Mouse (Mus musculus): ENCODE measurements around the gene Tmem221. TPM values are rescaled to one million over a fixed set of nuclear protein-coding genes. Genes with fewer than 3 reads are reported as not detected.

The Tmem221 gene
- polyA plus RNA-seq, 1 experiment from 2014 or later = 13.0 TPM

DNA sequence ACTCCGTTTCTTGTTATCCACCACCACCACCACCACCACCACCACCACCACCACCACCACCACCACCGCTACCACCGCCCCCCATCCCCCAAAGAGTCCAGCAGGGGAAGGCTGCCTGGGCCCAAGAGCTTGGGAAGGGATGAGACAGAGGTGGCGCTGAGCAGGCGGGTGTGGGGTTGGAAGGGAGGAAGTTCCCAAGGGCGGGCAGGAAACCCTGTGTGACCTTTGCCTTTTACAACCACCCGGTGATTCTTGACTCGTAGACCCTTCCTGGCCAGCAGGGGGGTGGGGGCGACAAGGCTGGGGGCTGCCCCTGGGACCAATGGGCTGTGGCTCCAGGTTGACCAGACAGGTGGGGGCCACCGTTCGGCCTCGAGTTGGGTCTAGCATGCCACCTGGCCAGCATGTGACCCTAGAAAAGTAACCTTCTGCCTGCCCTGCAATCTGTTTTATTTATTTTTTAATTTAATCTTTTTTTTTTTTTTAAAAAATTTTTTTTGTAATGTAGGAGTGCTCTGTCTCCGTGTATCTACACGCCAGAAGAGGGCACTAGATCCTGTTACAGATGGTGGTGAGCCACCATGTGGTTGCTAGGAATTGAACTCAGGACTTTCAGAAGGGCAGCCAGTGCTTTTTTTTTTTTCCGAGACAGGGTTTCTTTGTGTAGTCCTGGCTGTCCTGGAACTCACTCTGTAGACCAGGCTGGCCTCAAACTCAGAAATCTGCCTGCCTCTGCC is 45.5 kb downstream of the Tmem221 start:
- DNase-seq (ENCODE audit: low spot score) = no peak

GRCm38 (mm10) chr8:71511644-71512043 is 47.0 kb downstream of the Tmem221 start, which contains the start of gene Plvap:
Gene Plvap, minus strand, starts transcription at chr8:71511752.
- no peak for DNase-seq (ENCODE audit: low spot score)

- DNase-seq (ENCODE audit: low spot score) = no peak
Observed at GRCm38 (mm10) chr8:71509316-71509715, 49.4 kb downstream of the Tmem221 start.

DNA sequence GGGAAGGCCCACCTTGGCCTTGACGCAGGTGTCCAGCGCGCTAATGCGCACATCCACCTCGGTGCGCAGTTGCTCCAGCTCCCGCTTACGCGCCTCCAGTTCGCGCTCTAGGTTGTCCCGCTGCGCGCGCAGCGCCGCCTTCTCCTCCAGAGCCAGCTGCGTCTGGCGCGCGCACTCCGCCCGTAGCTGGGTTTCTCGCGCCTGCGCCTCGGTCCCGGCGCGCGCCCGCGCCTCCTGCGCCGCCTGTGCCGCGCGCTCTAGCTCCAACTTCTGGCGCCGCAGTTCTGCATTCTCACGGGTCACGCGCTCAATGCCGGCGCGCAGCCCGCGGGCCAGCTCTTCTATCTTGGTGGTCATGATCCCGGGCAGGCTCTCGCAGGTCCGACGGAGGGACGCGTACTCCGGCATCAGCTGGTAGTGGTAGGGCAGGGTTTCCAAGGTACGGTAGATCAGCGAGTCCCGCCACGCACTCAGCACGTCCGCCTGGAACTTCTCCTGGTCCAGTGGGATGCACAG is 51.0 kb downstream of the Tmem221 start:
- peak; percentile 88 for DNase-seq (ENCODE audit: low spot score)

- no peak for DNase-seq (ENCODE audit: low spot score)
Observed at GRCm38 (mm10) chr8:71505979-71506378, 52.7 kb downstream of the Tmem221 start.

DNA sequence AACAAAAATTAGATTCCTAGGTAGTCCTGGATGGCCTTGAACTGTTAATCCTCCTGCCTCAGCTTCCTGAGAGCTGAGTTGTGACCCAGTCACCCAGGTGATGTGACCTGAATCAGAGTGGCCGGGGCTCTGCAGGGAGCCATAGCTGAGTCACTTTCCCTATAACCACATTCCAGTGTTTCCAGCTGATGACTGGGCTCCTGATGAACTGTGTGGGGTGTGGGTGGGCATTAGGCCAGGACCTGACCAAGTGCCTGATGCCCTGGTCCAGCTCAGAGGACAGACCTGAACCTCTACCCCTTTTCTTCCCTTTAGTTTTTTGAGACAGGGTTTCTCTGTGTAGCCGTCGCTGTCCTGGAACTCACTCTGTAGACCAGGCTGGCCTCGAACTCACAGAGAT is 53.3 kb downstream of the Tmem221 start:
- no peak for DNase-seq (ENCODE audit: low spot score)

DNA sequence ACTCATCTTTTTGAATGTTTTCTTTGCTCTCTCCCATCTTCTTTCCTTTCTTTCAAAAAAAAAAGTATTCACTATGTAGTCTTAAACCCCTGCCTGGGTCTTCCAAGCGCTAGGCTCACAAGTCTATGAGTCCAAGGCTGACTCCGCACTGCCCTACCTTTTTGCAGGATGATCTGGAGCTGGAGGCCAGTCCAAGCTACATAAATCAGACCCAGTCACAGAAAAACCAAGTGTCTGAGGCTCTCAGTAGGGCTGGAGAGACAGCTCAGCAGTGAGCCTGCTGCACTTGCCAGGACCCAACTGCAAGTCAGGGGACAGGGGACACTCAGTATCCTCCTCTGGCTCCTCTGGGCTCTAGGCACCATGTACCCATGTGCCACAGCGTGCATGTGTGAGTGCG is 54.3 kb downstream of the Tmem221 start:
- DNase-seq (ENCODE audit: low spot score) = no peak

Other genes starting within 250 kb of the Tmem221 start
- gene Use1, start 192.0 kb downstream of the Tmem221 start, polyA plus RNA-seq (2015; fragmentation: Nextera tagmentation; extraction: Ambion mirVana) = 143 and 152 TPM in 2 replicates
- 17.4 and 19.2 TPM in 2 replicates for gene Ocel1, start 187.6 kb downstream of the Tmem221 start, polyA plus RNA-seq (2015; fragmentation: Nextera tagmentation; extraction: Ambion mirVana)
- gene Nr2f6, start 176.9 kb downstream of the Tmem221 start, polyA plus RNA-seq (2015; fragmentation: Nextera tagmentation; extraction: Ambion mirVana) = 17.7 and 18.4 TPM in 2 replicates
- 4.7 and 5.1 TPM in 2 replicates for gene Ushbp1, start 163.1 kb downstream of the Tmem221 start, polyA plus RNA-seq (2015; fragmentation: Nextera tagmentation; extraction: Ambion mirVana)
- gene Babam1, start 162.0 kb downstream of the Tmem221 start, polyA plus RNA-seq (2015; fragmentation: Nextera tagmentation; extraction: Ambion mirVana) = 83.2 and 87.4 TPM in 2 replicates
- 15.3 and 25.1 TPM in 2 replicates for gene Ankle1, start 152.9 kb downstream of the Tmem221 start, polyA plus RNA-seq (2015; fragmentation: Nextera tagmentation; extraction: Ambion mirVana)
- 190 and 219 TPM in 2 replicates for gene Abhd8, start 95.2 kb downstream of the Tmem221 start, polyA plus RNA-seq (2015; fragmentation: Nextera tagmentation; extraction: Ambion mirVana)
- gene Mrpl34, start 93.9 kb downstream of the Tmem221 start, polyA plus RNA-seq (2015; fragmentation: Nextera tagmentation; extraction: Ambion mirVana) = 221 TPM in 2 replicates
- gene Dda1, start 89.7 kb downstream of the Tmem221 start, polyA plus RNA-seq (2015; fragmentation: Nextera tagmentation; extraction: Ambion mirVana) = 154 and 157 TPM in 2 replicates
- gene Ano8, start 72.9 kb downstream of the Tmem221 start, polyA plus RNA-seq (2015; fragmentation: Nextera tagmentation; extraction: Ambion mirVana) = 0.68 and 1.4 TPM in 2 replicates
- 17.8 TPM in 2 replicates for gene Gtpbp3, start 70.8 kb downstream of the Tmem221 start, polyA plus RNA-seq (2015; fragmentation: Nextera tagmentation; extraction: Ambion mirVana)
- 27.5 and 31.6 TPM in 2 replicates for gene Plvap, start 47.1 kb downstream of the Tmem221 start, polyA plus RNA-seq (2015; fragmentation: Nextera tagmentation; extraction: Ambion mirVana)
- 0.08 and 0.15 TPM in 2 replicates for gene Ccdc194, start 33.2 kb downstream of the Tmem221 start, polyA plus RNA-seq (2015; fragmentation: Nextera tagmentation; extraction: Ambion mirVana)
- 158 TPM in 2 replicates for gene Bst2, start 21.4 kb downstream of the Tmem221 start, polyA plus RNA-seq (2015; fragmentation: Nextera tagmentation; extraction: Ambion mirVana)
- gene Mvb12a, start 15.9 kb downstream of the Tmem221 start, polyA plus RNA-seq (2015; fragmentation: Nextera tagmentation; extraction: Ambion mirVana) = 98.3 and 101 TPM in 2 replicates
- gene Nxnl1, start 7.7 kb upstream of the Tmem221 start, polyA plus RNA-seq (2015; fragmentation: Nextera tagmentation; extraction: Ambion mirVana) = 1.1 and 1.3 TPM in 2 replicates
- gene Slc27a1, start 10.0 kb upstream of the Tmem221 start, polyA plus RNA-seq (2015; fragmentation: Nextera tagmentation; extraction: Ambion mirVana) = 32.4 and 33.8 TPM in 2 replicates
- 340 and 346 TPM in 2 replicates for gene Pgls, start 33.3 kb upstream of the Tmem221 start, polyA plus RNA-seq (2015; fragmentation: Nextera tagmentation; extraction: Ambion mirVana)
- 9.4 and 11.2 TPM in 2 replicates for gene Fam129c, start 38.8 kb upstream of the Tmem221 start, polyA plus RNA-seq (2015; fragmentation: Nextera tagmentation; extraction: Ambion mirVana)
- 37.9 and 38.9 TPM in 2 replicates for gene Colgalt1, start 52.1 kb upstream of the Tmem221 start, polyA plus RNA-seq (2015; fragmentation: Nextera tagmentation; extraction: Ambion mirVana)
- gene Unc13a, start 112.9 kb upstream of the Tmem221 start, polyA plus RNA-seq (2015; fragmentation: Nextera tagmentation; extraction: Ambion mirVana) = 0.58 and 0.68 TPM in 2 replicates
- gene Jak3, start 117.4 kb upstream of the Tmem221 start, polyA plus RNA-seq (2015; fragmentation: Nextera tagmentation; extraction: Ambion mirVana) = 17.0 and 20.3 TPM in 2 replicates
- 3.7 and 6.7 TPM in 2 replicates for gene Insl3, start 130.3 kb upstream of the Tmem221 start, polyA plus RNA-seq (2015; fragmentation: Nextera tagmentation; extraction: Ambion mirVana)
- gene B3gnt3, start 142.9 kb upstream of the Tmem221 start, polyA plus RNA-seq (2015; fragmentation: Nextera tagmentation; extraction: Ambion mirVana) = 2.1 and 2.7 TPM in 2 replicates
- gene Fcho1, start 166.8 kb upstream of the Tmem221 start, polyA plus RNA-seq (2015; fragmentation: Nextera tagmentation; extraction: Ambion mirVana) = 123 and 127 TPM in 2 replicates